Mouse (Mus musculus): ENCODE data around the gene Gm6367.
"Not testable (repeated sequence)": the region's sequence is repeated elsewhere in the genome, so short reads cannot be mapped to it uniquely, and the experiment has no call there.

The Gm6367 gene

GRCm38 (mm10) chr5:94988326-94988725 lies at the start of gene Gm6367:
Gm6367 (plus strand) TSS chr5:94988626.
- DNase-seq = not testable (repeated sequence)

All from thymus, postnatal 25 days (tissue).